Mouse (Mus musculus) testis, postnatal 14 days (tissue): ENCODE results near the gene Fam169a.
"Not testable (repeated sequence)": the region's sequence is repeated elsewhere in the genome, so short reads cannot be mapped to it uniquely, and the experiment has no call there.

Source experiments
- DNase-seq: peaks from one replicate; pipeline ENCODE4 v3.0.0; 2021; ENCODE audit warnings: low spot score

The Fam169a gene

GRCm38 (mm10) chr13:97080201-97080600 is 13.1 kb downstream of the Fam169a start:
- DNase-seq: no peak

GRCm38 (mm10) chr13:97080615-97081014 is 13.5 kb downstream of the Fam169a start:
- no peak for DNase-seq

- DNase-seq: no peak
Measured at GRCm38 (mm10) chr13:97082432-97082831, 15.3 kb downstream of the Fam169a start.

GRCm38 (mm10) chr13:97086316-97086715 is 19.2 kb downstream of the Fam169a start:
- DNase-seq: no peak

GRCm38 (mm10) chr13:97087421-97087820 is 20.3 kb downstream of the Fam169a start:
- DNase-seq: no peak

GRCm38 (mm10) chr13:97088183-97088582 is 21.1 kb downstream of the Fam169a start:
- DNase-seq: no peak

- DNase-seq: no peak
Measured at GRCm38 (mm10) chr13:97095726-97096125, 28.6 kb downstream of the Fam169a start.

GRCm38 (mm10) chr13:97099187-97099852 is 32.2 kb downstream of the Fam169a start, which contains the start of gene Gm6169:
Gene Gm6169 (minus strand): TSS chr13:97099237.
- no peak for DNase-seq

- no peak for DNase-seq
Measured at GRCm38 (mm10) chr13:97104996-97105395, 37.9 kb downstream of the Fam169a start.

- not testable (repeated sequence) for DNase-seq
Measured at GRCm38 (mm10) chr13:97107721-97108120, 40.6 kb downstream of the Fam169a start.

GRCm38 (mm10) chr13:97109046-97109445 is 42.0 kb downstream of the Fam169a start:
- DNase-seq: no peak

GRCm38 (mm10) chr13:97121341-97121740 is 54.3 kb downstream of the Fam169a start:
- DNase-seq: no peak

GRCm38 (mm10) chr13:97129654-97130053 is 62.6 kb downstream of the Fam169a start:
- not testable (repeated sequence) for DNase-seq

GRCm38 (mm10) chr13:97130413-97130812 is 63.3 kb downstream of the Fam169a start:
- DNase-seq: not testable (repeated sequence)

- DNase-seq: peak; percentile 92
Measured at GRCm38 (mm10) chr13:97137466-97138400, 70.6 kb downstream of the Fam169a start, which contains the start of the genes Gfm2 and Nsa2. Gene Gfm2 (plus strand): TSS chr13:97137937. Gene Nsa2 (minus strand): TSS chr13:97137937.

GRCm38 (mm10) chr13:97138404-97138931 is 71.4 kb downstream of the Fam169a start:
- DNase-seq: not testable (repeated sequence)

GRCm38 (mm10) chr13:97142321-97142720 is 75.2 kb downstream of the Fam169a start:
- no peak for DNase-seq

GRCm38 (mm10) chr13:97145834-97146233 is 78.7 kb downstream of the Fam169a start:
- DNase-seq: no peak

GRCm38 (mm10) chr13:97175520-97176264 is 108.6 kb downstream of the Fam169a start:
- no peak for DNase-seq

GRCm38 (mm10) chr13:97176731-97177130 is 109.6 kb downstream of the Fam169a start:
- no peak for DNase-seq

- no peak for DNase-seq
Measured at GRCm38 (mm10) chr13:97178943-97179342, 111.9 kb downstream of the Fam169a start.
